Mouse (Mus musculus): Measurements from ENCODE around the gene Ripor1.

The Ripor1 gene

DNA sequence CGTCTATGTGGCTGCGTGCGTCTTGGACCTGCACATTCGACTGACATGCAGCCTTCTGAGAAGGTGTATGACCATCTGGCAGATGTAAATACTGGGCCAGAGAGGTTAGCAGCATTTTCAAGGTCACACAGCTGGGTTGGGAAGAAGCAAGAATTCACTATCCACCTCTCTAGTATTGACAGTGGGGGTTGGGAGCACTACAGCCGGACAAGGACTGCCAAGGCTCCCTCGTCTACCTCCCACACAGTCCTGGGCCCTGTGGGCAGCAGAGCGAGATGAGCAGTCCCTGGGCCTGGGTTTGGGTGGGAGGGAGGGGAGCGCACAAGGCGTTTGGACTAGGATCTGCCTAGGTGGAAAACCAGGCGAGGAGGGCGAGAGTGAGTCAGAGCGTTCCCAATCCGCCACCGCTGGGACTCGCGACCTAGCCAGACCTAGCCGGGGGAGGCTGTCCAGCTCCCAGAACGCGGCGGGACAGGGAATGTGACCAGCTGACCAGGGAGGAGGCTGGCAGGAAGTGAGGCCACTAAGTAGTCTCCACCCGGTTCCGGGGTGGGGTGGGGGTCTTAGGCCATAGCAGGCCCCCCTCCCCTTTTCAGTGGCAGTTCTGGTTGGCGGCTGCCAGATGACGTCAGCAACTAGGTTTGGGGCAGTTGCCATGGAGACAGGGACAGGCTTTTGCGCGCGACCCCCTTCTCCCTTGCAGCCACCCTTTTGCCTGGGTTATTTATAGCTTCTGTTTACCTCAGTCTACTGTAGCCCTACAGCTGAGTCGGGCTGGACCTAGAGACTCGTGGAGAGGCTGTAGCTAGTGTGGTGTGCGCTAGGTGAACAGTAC lies 1.4 kb downstream of the Ripor1 start:
- DNase-seq (ENCODE audit: low read depth, low spot score), result peak; percentile 73

DNA sequence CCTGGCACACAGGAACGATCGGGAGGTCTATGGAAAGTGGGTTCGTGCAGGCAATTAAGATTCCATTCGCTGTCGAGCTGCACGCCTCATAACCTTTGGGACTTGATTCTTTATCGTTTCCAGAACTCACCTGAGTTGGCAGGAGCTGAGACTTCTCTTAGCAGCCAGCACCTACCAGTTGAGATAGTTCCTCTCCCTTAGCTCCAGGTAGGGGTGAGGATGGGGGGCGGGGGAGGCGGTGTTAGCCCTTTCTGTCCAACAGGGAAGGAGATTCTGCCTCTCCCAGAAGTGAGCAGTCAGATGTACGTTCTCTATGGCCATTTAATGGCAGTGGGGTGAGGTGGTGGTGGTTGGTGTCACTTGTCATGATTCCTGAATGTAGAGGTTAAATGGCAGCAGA lies 2.0 kb downstream of the Ripor1 start:
- no peak for DNase-seq (ENCODE audit: low read depth, low spot score)

DNA sequence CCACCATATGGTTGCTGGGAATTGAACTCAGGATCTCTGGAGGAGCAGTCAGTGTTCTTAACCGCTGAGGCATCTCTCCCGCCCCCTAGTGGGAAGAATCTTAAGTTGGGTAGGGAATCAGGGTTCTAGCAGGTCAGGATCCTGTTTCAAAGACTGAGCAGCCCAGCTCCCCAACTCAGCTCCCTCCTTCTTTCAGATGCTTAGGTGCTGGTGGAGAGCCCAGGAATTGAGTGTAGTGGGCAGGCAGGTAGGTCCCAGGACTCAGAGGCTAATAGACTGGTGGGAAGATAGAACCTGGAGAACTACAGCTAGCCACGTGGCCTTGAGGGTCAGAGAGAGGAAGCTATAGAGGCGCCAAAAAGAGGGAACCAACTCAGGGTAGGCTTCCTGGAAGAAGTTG lies 2.6 kb downstream of the Ripor1 start:
- DNase-seq (ENCODE audit: low read depth, low spot score), result no peak

DNA sequence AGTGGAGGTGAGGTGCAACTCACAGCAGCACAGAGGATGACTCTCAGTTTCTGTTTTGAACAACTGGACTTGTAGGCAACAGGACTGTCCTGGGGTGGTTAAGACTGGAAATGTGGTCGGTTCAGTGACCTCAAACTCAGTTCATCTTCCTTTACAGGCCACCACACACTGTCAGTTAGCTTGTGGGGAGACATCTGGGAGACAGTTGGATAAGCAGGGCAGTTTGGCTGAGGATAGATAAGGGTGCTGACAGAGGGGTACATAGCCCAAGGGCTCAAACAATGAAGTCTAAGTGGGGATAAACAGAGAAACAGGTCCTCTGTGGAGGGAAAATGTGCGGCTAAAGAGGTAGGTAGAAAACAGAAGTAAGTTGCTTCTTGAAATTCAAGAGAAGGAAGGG lies 4.3 kb downstream of the Ripor1 start:
- DNase-seq (ENCODE audit: low read depth, low spot score), result no peak

DNA sequence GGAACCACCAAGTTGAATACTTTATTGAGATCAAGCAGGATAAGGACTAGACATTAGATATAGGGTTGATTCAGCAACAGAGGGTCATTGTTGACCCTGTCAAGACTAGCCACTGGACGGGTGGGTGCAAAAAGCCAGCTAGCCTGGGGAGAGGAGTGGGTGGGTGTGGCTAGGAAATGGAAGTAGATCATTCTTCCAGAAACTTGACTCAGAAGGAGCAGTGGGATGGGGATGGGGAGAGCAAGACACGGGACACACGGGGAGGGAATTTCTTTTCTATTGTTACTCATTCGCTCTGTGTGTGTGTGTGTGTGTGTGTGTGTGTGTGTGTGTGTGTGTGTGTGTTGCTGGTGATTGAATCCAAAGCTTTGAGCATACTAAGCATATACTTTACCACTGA lies 4.7 kb downstream of the Ripor1 start:
- DNase-seq (ENCODE audit: low read depth, low spot score), result no peak

DNA sequence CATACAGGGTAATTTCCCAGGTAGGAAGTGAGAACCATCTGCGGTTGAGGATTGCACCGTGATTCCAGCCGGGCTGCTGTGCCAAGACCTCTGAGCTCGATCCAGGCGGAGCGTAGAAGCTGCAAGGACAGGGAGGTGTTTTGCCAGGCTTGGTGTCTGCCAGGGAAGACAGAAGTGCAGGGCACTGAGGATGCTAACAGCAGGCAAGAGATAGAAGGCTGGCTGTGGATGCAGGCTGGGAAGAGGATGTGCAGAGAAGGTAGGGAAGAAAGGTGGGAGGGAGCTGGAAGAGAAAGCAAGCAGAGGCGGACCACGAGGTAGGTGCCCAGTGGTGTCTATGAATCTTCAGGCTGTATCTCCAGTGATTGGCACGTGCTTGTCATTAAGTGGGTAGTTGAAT lies 6.8 kb downstream of the Ripor1 start:
- peak; percentile 50 for DNase-seq (ENCODE audit: low read depth, low spot score)

DNA sequence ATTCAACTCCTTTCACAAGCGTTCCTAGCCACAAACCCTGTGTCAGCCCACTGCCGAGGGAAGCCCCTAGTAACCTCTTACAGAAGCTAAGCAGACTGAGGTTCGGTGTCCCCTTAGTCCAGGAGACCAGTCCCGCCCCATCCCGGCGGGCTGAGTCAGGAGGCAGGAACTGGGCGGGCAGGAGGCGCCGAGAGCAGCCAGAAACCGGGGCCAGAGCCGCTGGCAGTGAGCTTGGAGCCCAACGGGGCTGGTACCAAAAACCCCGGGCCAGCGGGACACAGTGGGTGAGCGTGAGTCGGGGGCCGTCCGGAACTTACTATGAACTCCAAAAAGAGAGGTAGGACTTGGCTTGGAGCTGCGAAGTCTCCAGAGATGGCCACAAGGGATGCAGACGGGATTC lies 8.0 kb downstream of the Ripor1 start:
- DNase-seq (ENCODE audit: low read depth, low spot score), result no peak

DNA sequence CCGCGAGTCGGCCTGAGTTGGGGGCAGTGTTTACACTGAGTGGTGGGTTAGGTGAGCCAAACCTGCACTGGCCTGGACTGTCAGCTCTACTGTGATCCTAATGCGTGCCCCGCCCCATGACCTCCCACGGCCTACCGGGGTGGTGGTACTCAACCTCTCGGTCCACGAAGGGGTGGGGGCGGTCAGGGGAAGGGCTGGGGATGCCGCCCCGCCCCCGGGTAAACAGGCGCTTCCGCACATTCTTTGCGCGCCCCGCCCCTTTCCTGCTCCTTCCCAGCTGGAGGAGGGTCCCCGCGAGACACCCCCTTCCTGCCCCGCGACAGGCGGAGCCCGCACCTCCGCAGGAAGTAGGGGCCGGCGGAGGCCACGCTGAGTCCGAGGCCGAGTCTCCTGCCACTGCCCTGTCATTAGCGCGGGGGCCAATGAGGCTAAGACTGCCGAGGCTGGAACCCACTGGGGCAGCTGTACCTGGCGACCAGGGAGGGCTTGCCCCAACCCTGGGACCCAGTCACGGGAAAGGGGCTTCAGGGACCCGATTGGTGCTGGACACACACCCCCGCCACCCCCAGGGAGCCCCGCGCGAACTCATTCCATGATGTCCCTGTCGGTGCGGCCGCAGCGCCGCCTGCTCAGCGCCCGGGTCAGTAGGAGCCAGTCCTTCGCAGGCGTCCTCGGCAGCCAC lies 8.9 kb downstream of the Ripor1 start:
- no peak for DNase-seq (ENCODE audit: low read depth, low spot score)

DNA sequence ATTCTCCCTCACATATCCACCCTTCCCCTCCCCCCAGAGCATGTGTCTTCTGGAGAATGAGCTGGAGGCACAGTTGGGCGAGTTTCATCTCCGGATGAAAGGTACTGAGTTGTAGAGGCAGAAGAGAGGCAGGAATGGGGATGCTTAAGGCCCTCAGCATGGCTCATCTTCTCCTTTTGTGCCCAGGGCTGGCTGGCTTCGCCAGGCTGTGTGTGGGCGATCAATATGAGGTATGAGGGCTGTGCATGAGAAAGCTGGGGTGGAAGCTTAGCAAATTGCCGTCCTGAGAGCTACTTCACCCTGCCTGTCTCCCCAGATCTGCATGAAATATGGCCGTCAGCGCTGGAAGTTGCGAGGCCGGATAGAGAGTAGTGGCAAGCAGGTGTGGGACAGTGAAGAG lies 10.9 kb downstream of the Ripor1 start:
- peak; percentile 62 for DNase-seq (ENCODE audit: low read depth, low spot score)

DNA sequence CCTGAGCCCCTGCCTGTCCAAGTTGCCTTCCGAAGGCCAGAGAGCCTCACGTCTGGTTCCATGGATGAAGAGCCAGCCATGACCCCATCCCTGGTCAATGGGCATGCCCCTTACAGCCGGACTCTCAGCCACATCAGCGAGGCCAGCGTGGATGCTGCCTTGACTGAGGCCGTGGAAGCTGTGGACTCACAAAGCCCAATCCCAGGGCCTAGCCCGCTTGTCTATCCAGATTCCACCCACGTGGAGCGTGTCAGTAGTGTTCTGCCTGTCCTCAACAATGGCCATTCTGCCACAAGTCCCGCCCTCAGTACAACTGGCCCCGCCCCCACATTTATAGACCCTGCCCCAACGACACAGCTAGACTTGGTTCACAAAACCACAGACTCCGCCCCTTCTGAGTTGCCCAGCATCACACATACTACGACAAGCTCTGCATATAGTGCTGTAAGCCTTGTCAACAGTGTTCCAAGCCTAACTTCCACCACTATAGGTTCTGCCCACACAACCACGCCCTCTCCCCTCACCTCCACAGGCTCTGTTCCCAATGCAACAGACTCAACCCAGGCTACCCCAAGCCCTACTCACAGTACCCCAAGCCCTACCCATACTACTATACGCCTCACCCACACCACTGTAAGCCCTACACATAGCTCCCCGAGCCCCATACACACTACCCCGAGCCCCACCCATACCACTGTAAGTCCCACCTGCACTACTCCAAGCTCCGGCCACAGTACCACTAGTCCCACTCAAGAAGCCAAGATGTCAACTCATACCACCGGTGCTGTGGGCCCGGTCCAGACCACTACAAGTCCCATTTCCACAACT lies 12.6 kb downstream of the Ripor1 start:
- DNase-seq (ENCODE audit: low read depth, low spot score), result no peak

DNA sequence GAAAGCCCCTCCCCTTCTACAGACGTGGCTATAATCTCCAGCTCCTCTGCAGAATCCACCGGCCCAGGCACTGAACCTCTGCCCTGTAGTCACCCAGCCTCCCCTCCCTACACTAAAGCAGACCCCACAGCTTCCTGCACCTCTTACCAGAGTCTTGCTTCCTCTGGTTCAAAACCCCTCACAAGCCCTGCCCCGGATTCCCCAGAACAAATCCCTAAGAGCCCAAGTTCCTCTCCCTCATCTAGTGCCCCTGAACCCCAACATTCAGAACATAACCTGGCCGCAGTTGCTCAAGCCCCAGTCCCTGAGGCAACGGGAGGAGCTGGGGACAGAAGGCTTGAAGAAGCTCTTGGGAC lies 13.2 kb downstream of the Ripor1 start:
- no peak for DNase-seq (ENCODE audit: low read depth, low spot score)

DNA sequence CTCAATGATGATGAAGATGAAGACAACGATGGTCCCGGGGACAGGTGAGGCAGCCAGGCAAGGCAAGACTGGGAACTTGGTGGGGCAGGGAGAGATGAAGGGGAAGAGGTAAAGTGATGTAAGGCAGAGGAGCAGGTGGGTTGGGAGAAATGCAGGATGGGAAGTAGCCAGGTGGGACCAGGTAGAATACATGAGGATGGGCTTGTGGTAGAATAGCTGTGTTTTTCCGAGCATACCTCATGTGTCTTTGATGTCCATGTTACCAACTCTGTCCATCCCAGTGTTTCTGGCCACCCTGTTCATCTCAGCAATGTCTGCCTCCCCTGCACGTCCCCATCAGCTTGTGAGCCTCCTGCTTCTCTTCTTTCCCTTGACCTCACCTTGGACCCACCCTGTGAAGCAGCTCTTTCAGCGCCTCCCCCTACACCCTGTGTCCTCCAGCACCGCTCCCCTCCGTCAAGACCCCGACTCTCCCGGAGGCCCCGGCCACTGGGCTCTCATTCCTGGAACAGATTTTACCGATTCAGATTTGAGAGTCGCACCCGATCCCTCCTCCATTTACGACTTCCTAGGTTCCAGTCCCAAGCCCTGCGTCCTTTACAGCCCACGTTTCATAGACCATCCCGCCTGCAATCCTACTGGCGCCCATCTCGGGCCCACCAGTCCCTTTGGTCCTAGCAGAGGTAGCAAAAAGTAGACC lies 14.0 kb downstream of the Ripor1 start:
- DNase-seq (ENCODE audit: low read depth, low spot score), result no peak

DNA sequence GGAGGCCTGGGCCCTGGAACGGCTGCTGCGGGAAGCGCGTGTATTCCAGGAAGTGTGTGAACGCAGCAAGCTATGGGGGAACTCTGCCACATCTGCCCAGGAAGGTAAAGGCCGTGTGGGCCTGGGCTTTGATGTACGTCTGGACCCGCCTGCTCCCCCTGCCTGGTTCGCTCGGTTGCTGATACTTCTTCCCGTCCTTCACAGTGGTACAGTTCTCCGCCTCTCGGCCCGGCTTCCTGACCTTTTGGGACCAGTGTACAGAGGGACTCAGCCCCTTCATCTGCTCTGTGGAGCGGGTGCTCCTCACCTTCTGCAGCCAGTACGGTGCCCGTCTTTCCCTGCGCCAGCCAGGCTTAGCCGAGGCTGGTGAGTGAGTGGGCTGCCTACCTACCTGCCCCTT lies 15.2 kb downstream of the Ripor1 start:
- DNase-seq (ENCODE audit: low read depth, low spot score), result no peak

DNA sequence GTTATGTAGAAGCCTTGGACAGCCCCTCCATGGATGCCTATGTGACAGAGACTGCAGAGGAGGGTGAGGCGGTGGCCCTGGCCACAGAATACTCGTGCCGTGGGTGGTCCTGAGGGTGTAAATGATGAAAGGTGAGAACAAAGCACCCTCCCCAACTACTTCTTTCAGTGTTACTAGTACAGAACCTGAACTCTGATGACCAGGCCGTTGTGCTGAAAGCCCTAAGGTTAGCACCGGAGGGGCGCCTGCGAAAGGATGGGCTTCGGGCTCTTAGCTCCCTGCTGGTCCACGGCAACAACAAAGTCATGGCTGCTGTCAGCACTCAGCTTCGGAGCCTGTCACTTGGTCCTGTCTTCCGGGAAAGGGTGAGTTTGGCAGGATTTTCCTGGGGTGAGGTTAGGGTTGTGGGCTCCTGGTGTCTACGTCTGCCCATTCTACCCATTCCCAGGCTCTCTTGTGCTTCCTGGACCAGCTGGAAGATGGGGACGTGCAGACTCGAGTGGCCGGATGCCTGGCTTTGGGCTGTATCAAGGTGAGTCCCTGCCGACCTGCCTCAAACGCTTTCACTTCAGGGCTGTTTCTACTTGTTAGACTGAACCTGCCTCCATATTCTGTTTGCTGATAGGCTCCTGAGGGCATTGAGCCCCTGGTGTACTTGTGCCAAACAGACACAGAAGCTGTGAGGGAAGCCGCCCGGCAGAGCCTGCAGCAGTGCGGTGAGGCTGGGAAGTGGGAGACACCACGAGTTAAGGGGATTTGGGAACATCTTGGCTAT lies 16.1 kb downstream of the Ripor1 start:
- no peak for DNase-seq (ENCODE audit: low read depth, low spot score)

DNA sequence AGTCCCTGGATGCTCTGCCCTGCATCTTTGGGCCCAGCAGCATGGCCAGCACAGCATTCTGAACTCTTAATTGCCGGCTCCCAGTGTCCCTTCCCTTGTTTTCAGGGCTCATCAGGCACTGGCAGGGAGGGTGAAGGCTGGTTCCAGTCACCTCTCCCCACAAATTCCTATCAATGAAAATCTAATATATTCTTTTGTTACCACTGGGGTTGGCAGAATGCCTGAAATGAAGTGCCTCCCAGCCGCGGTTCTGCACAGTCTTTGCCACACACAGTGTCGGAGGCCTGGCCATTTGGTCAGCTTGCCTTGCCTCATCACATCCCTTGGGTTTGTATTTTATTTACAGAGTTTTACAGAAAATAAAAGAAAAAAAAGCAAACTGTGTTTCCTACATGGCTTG lies 16.8 kb downstream of the Ripor1 start:
- no peak for DNase-seq (ENCODE audit: low read depth, low spot score)

DNA sequence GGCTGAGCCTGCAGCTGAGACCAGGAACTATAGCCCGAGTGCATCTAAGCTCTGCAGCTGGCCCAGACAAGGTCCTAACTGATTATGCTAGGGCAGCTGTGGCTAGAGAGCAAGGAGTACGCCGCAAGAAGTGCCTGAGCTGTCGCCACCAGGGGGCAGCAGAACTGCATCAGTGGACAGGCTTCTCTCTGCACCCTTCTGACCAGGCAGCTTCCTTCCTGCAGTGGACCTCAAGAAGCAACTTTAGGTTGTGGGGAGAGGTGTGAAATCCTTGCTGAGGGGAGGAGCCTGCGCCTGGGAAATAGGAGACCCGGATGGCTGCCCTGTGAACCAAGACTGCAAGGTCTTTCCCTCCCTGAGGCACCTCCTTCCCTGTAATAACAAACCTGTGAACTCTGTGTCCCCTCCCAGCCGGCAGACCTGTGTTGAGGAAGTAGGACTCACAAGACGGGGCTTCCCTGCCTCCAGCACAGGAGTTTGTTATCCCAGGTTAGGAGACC lies 17.4 kb downstream of the Ripor1 start:
- peak; percentile 84 for DNase-seq (ENCODE audit: low read depth, low spot score)

DNA sequence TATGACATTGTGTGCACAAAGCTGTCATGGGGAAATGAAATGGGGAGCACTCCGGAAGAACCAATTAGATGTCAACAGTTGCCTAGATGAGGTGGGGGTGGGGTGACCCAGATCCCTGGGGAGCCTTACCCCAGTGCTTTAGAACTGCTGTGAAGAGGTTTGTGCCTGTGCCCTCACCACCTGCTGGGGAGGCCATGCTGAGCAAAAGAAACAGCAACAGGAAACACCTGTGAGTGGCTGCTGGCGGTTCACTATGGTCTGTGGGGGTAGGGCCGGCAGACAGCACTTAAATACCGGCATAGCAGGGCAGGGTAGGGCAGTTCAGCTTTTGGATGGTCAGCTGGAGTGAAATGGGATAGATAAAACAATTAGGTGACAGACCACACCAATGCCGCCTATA lies 18.1 kb downstream of the Ripor1 start:
- no peak for DNase-seq (ENCODE audit: low read depth, low spot score)

DNA sequence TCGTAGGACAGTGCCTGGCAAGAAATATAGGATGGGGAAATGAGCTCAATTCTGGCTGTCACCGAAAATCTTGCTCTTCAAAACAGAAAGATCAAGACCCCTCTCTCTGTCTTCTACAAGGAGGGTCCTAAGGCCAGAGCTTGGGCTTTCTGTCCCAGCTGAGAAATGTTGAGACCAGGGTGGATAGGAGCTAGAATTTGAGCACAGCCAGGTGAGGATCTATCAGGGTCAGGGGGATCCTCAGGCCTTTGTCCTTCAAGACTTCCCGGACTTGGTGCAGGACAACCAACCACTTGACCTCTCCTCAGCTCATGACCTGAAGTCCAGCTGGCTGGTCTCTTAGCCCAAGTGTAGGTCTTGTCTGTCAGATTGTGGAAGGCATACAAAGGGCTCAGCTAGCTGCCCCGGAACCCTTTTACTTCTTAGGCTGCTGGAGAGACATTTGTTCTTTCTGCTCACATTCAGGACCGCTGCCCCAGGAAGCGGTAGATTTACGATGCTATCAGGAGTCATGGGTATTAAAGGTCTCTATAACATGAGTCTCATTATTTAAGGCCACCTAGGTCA lies 18.7 kb downstream of the Ripor1 start:
- DNase-seq (ENCODE audit: low read depth, low spot score), result no peak

DNA sequence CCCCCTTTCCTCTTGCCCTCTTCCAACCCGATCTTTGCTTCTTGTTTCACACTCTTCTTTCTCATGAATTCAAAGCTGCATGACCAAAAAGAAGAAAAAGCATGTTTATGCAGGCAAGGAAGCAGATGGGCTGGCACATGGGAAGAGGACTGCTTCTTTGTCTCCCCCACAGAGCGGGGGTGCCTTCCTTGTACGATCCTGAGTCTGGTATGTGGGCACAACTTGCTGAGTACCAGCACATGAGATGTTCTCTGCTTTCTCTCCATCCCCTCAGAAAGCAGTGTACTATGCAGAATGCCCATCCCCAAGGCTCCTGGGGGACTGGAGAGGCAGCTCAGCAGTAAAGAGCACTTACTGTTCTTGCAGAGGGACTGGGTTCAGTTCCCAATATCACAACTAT lies 19.3 kb downstream of the Ripor1 start:
- peak; percentile 94 for DNase-seq (ENCODE audit: low read depth, low spot score)

DNA sequence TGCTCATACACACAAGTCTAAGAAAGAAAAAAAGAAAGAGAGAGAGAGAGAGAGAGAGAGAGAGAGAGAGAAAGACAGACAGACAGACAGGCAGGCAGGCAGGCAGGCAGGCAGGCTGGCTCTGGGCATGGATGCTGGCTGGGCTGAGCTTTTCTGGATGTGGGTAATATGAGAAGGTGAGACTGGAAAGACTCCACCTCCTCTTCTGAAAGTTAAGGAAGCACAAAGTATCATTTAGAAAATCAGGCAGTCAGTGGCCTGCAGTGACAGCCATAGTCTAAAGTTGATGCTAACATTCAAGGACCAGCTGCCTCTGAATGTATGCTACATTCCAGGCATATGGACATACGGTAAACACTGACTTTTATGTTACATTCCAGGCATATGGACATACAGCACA lies 19.8 kb downstream of the Ripor1 start:
- no peak for DNase-seq (ENCODE audit: low read depth, low spot score)

DNA sequence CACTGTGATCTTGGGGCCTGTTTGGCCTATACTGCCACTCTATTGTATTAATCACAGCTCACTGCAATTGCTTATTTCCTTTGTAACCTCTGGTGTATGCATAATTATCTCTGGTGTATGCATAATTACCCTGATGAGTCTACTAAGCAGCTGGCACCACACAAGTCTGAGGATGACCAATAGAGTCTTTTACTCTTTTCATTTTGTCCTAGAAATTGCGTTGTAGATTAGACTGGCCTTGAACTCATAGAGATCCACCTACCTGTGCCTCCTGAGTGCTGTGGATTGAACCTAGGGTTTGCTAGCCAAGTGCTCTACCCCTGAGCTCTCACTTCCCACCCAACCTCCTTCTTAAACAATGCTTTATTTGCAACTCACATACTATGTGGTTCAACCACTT lies 21.0 kb downstream of the Ripor1 start:
- DNase-seq (ENCODE audit: low read depth, low spot score), result no peak

All from telencephalon, adult 2 months (tissue).